Mouse (Mus musculus) c-Kit-negative CD71-positive TER-119-positive erythroid progenitor cells, embryonic 14.5 days (primary cell): ENCODE data around the gene Ripor2.

ENCODE experiments used
- DNase-seq: peaks from one replicate; pipeline ENCODE4 v3.0.0-alpha.2; 2013; ENCODE audit warnings: low read depth, low spot score

Gene Ripor2

DNA sequence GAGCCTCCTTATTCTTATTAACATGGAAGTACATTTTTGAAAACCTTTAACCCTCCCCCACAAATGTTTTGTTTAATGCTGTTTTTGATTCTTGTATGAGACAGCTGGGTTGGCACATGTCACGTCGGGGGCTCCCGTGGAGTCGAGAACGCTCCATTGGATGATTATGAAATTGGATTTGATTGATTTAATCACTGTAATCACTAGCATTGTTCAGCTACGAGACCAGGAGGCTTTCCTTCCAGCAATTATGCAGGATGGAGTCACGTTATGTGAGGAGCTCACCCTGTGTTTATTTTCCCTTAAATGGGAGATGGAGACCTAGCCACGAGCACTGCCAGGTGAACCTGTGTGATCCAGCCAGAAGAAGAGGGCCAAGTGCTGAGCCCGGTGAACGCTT, at the start of gene Ripor2:
Gene Ripor2, plus strand, starts transcription at position 357 of the 400 bp plus-strand sequence.
- no peak for DNase-seq

DNA sequence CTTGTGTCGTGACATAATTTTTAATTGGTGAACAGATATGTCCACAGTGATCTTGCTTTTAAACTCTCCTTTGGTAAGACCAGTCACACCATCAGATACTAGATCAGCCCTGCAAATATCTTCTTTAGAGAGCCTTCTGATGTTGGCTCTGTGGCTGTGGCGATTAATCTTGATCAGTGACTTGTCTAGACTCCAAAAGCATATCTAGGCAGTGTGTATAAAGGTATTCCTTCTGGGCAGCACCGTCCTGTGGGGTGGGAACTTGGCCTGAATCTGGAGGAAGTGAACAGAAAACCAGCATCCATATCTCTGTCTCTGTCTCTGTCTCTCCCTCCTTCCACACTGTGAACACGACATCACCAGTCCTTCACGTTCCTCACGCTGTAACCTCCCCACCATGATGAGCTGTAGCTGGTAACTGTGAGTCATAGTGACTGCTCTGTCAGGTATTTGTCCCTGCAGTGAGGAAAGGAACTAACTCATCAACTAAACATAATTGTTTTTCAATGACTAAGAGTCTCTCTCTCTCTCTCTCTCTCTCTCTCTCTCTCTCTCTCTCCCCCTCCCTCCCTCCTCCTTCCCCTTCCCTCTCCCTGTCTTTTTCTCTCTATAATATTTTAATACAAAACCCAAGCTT, 45.3 kb upstream of the Ripor2 start:
- no peak for DNase-seq

DNA sequence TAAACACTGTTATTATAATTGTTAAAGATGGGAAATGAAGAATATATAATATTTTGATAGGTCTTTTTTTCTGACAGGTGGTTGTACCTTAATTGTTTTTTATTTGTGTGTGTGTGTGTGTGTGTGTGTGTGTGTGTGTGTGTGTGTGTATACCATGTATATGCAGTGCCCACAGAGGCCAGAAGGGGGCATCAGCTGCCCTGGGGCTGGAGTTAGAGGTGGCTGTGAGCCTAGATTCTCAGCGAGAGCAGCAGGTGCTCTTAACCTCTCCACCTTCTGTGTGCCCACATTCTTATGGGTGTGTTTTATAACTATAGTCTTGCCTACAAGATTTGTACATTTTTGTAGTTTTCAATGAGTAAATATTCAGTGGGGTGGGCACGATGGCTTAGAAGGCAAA, 44.0 kb upstream of the Ripor2 start:
- DNase-seq: no peak

DNA sequence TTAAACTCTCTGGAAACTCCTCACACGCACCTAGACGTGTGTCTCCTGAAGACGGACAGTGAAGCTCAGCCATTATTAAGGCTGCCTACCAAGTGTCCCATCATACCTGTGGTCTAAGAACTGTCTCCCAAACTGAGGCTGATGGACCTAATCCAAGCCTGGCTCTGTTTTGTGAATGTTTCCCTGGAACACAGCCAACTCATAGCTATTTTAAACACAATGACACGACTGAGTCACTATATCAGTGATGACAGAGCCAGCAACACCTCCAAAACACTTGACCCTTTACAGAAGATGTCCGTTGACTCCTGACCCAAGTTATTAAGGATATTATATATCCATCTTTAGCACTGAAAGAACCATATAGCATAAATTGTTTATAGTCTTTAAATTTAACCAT, 43.0 kb upstream of the Ripor2 start:
- no peak for DNase-seq

DNA sequence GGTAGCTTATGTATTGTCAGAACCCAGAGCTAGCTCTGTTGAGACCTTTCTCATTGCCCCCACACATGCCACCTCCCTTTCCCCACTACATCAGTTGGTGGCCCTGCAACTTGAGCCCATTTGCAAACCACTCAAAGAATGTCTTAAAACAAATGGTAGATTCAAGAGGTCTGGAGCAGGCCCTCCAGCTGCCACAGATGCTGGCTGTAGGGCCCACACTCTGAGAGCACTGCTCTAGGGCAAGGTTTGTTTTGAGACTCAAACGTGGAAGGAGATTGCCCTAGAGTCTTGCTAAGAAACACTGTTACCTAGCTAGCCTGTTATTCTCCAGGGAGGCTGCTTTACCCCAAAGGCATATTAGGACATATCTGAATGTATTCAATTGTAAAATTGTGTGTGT, 36.3 kb upstream of the Ripor2 start:
- no peak for DNase-seq

DNA sequence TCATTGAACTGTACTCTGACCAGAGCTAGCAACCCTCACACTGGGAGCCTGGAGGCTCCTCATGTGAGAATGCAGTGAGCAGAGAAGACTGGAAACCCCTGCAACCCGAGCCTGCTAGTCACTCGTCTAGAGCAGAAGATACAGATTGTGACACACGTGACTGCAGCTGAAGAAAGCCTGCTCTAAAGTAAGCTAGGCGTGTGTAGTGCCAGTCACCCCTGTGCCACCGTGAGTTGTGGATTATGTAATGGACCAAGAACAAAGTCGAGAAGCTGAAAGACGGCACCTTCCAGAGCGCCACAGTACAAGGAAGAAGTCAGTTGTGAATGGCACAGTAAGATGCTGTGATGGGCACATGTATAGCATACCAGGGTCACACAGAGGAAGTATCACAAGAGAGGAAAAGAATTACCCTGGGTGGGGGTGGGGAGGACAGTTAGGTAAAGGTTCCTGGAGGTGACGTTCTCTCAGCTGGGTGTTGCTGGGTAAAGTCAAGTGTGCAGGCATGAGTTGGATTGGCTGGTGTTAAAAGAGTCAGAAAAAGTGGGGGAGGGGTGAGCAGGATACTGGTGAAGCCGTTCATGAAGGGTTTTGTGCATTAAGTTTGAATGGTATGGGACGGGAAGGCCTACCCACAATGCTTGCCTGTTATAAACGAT, 35.1 kb upstream of the Ripor2 start:
- DNase-seq: no peak

DNA sequence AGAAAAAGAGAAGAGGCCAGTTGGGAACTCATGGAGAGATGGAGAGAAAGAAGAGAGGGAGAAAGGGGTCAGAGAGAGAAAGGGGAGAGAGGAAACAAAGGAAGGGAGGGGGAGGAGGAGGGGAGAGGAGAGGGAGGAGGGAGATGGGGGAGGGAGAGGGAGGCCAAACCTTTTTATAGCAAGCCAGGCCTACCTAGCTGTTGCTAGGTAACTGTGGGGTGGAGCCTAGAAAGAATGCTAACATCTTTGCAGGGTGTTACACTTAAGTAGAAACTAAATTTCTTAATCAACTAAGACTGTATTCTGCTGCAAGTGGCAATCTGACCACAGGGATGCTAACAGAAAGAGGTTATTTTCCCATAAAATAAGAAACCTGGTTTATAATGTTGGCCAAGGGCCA, 33.1 kb upstream of the Ripor2 start:
- DNase-seq: no peak

DNA sequence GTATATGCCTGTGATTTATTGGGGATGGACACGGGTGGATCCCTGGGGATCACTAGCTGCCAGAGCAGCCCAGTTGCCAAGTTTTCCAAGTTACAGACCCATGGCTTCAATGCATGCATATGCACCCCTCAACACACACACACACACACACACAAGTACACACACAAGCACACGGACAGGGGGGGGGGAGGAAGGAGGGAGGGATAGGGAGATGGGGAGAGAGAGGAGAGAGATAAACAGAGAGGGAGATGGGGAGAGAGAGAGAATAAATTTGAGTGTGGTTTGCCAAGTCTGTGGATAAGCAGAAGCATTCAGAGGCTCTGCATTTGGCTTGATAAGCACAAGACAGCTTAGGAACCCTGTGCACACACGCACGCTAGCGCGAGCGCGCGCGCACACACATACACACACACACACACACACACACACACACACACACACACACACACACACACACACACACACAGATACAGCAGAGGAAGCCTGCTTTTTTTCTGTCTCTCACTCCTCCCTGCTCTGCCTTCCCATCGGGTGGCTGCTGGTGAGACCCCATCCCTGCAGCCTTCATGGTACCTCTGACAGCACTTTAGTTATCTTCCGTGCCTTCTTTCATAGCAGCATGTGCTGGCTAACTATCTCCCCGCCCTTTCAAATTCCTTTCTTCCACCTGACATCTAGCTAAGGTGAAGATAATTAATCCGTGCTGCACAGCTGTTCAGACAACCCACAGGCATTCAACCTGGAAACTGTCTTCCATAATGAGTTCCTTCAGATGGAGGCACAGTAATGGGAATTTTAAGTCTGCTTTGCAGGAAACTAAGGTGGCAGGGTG, 30.7 kb upstream of the Ripor2 start:
- DNase-seq: peak; percentile 36

DNA sequence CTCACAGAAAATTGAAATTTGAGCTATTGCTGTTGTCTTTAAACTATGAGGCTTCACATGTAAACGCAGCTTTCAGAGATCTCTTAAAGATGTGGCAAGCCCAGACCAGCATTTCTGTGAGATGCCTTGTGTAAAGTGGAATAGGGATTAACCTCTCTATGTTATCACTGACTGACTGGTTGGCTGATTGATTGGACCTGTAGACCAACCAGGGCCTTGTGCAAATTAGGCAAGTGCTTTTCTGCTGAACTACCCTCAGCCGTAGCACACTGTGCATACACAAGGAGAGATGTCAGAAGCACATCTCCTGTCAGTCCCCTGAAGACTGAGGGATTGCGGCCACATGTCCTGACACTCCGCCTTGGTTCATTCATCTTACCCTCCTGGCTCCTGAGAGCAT, 29.9 kb upstream of the Ripor2 start:
- DNase-seq: no peak

DNA sequence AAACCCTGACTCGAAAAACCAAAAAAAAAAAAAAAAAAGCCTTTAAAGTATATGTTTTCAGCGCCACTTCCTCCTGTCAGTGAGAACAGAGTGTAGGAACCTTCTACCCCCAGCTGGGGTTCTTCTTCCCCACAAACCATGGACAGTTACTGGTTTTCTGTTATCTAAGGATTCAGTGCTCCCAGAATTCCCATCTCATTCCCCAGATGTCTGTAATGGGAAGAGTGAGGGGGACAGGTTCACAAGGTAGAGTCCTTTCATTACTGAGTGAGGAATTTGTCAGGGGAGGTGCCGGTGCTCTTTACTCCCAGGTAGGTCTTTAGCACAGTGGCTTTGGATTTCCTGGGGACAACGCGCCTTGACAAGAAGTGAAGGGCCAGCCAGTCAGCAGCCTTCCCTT, 20.6 kb upstream of the Ripor2 start:
- DNase-seq: no peak

DNA sequence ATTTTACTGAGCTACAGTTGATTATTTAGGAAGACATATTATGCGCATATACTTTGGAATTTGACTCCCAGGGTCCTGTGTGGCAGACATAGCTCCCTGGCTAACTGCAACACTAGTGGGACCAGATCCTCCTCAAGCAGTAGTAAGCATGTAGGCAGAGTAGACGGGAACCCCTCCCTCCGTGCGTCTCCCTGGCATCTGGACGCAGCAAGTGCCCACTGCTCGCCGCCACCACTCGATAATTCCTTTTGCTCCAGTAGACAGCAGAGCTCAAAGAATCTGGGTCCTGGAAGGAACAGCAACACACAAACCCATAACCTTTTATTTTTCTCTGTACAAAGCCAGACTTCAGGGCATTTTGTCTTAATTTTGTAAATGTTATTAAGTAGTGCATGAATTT, 17.3 kb upstream of the Ripor2 start:
- no peak for DNase-seq

DNA sequence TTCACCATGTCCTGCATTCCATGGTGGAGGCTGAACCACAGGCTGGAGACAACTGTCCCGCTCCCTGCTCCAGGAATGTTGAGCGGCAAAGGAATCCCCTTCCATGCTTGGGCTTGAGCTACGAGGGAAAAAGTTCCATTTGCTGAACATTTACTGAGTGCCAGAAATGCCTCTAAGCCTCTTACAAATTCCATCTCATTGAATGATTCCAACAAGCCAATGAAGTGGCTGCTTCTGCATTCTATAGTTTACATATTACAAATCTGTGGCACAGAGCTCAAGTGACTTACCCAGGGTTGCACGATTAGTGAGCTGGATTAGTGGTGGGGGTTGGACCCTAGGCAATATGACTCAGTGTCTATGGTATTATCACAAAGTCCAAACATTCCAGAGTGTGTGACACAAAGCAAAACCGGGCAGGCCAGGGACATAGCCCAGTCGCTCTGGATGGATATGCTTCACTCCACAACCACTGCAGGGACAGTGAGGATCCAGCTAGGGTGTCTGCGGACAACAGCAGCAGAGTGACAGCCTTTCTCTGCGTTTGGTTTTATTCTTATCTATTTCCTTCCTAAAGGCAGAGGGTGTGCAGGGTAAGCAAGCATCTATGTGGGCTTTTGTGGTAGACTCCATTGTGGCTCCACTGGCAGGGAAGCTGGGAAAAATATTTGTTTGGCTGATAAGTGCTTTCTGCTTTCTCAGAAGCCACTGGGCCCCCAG, 16.6 kb upstream of the Ripor2 start:
- DNase-seq: no peak

DNA sequence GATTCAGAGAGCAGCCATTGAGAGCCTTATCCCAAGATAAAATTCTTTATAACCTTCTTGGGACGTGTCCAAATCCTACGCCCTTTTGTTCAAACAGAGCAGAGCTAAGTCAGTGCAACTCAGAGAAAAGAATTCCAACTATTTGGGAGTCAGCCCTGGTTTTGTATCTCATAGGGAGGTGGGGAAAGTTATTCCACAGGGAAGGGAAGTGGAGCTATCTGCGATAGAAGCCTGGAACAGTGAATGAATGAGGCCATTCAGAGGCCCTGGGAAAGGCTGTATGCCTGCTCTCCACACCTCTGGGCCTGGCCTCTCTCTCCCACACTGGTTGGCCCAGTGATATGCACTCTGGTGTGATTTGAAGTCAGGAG, 16.1 kb upstream of the Ripor2 start:
- DNase-seq: no peak

DNA sequence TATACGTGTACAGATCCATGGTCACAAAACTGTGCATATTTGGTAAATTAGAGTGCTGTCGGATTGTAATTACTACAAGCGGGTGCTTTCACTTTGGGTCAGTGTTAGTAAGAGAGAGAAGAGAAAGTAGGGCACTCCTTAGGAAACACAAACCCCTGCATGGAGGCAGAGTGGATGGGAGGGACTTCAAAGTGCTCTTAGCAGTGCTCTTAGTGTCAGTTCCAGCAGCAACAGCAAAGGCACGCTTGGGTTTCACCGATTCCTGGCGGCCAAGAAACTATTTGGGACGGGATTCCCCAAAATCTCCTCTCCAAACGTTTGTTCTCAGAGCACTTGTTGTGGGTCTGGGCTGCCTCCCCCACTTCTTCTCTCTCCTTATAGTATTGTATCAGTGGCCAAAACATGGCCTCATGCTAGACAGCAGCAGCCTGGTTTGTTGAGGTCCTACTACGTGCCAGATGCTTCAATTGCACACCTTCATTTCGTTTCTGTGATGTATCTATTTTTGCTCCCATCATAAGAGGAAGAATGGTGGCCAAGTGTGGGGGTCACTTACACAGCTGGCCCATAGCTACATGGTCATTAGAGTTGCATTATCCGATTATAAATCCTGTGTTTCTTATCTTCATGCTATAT, 14.7 kb upstream of the Ripor2 start:
- no peak for DNase-seq

DNA sequence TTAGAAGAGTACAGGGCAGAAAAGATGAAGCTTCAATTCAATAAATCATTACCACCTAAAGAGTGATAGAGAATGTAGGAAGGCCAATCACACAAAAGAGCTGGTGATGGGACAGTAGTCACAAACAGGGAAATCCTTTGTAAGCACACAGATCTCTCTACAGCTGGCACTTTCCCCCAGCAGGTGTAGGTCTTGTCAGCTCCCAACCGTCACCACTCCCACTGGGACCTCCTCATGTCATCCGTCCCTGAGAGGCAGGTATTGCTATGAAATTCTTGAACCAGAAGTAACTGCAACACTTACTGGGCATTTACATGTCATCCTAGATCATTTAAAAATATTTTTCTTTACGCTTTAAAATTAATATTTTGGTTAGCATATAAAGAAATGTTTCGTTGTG, 12.9 kb upstream of the Ripor2 start:
- no peak for DNase-seq

DNA sequence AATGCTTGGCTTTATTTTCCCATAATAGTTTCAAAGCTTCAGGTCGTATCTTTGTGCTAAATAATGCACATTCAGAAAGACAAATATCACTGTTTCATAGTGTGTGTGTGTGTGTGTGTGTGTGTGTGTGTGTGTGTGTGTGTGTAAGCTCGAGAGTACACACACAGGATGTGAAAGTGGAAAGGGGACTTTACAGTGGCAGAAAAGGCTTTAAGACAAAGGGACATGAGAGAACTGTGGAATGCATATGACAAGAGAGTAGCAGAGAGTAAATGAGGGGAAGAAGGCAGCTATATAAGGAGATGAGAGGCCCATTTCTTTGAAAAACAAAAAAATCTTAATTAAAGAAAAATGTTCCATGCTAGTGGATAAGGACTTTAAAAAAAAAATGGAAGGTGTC, 11.3 kb upstream of the Ripor2 start:
- DNase-seq: no peak

DNA sequence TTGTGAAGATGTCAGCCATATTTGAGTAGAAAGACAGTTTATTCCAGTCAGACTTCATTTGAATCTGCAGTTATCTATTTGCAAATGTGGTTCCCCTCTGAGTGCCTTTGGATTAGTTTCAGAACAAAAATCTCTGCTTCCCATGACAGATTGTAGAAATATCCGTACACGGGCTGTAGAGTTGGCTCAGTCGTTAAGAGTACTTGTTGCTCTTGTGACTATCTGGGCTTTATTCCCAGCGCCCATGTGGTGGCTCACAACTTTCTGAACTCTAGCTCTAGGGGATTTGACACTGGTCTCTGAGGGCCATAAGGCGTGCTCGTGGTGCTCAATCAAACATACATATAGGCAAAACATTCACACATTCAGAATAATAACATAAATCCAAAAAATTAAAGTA, 10.1 kb upstream of the Ripor2 start:
- DNase-seq: no peak

DNA sequence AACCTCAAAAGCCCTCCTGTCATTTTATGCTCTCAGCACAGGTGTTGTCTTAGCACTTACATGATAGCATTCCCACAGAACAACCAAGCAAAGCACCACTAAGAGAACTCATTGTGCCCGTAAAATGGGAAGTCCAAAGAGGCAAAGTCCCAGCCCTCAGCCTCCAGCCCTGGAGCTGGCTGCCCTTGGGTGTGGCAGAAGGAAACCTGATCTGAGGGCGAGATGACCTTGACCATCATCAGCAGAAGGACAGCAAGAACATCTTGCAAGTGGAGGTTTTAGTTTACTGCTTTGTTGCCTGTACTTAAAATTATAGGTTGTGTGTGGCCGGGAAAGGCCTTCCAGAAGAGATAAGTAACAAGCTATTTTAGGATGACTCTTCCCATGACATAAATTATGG, 6.9 kb upstream of the Ripor2 start:
- DNase-seq: no peak

DNA sequence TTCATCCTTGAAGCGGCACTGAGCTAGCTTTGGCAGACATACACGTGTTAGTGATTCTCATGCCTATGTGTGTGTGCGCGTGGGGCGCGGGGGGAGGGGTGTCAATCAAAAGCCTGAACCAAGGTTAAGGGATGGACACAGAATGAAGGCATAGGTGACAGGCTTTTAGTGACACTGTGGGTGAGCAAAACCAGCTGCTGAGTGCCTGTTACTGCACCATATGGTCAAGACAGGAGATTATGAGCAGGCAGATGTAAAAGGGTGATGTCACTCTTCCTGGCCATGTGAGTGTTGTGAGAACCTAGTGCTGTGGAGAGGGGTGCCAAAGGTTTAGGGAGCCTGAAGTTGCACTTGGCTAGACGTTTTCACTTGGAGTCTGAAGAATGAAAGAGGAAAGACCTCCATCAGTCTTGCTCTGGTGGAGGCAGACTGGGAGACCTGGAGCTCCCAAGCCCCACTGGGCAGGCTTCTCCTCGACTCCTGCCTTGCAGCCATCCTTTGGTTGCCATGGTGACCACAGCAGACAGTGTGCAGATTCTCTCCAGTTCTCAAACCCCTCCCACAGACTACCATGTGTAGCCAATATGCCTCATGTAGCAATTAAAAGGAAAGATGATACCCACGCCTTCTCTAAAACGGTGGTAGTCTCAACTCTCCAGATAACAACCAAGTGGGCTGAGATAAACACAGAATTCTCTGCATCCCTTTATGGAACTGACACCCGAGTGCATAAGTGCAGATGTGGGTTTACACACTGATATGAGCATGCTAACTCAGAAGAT, 5.5 kb upstream of the Ripor2 start:
- DNase-seq: peak; percentile 13

DNA sequence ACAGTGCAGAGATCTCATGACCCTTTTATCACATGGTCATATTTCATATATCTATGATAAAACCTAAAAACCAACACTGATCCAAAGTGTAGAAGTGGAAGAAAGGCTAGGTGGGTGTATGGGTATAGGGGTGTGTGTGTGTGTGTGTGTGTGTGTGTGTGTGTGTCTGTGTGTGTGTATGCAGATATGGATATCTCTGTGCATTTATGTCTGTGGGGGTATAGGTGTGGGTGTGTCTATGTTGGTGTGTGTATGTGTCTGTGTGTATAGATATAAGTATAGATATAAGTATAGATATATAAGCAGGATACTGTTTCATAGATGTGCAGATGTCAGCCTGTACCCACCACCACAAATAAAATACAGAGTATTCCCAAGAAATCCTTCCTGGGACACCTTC, 3.7 kb upstream of the Ripor2 start:
- DNase-seq: no peak

DNA sequence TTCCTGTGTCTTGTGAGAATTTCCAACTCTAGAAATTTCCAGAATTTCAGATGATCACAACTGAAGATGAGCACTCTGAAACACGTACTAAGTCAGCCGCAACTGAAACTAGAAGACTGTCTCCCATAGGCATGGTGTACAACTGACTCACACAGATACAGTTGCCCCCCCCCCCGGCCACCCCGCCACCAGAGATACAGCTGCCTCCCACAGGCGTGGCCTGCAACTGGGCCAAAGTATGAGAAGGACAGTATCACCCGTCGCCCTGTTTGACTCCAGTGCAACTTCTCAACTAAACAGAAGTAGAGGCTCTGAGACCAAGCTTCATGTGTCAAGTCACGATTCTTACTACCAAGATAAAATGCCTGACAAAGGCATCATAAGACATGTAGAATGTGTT, 1.2 kb upstream of the Ripor2 start:
- no peak for DNase-seq
